Mouse (Mus musculus) ES-E14 (cell line): ENCODE measurements around the gene Plppr1.

Experiments
- CHD2 ChIP-seq: IDR thresholded peaks from 2 replicates; pipeline ENCODE4 v1.6.1; 2014; ENCODE audit warnings: mild to moderate bottlenecking, low read depth, low read length, inconsistent platforms
- HCFC1 ChIP-seq: IDR thresholded peaks from 2 replicates; pipeline ENCODE4 v1.6.1; 2012; ENCODE audit warnings: low read length, inconsistent platforms, borderline replicate concordance; ENCODE audit not compliant: insufficient read depth
- MAFK ChIP-seq: IDR thresholded peaks from 2 replicates; pipeline ENCODE4 v1.6.1; 2014; ENCODE audit warnings: mild to moderate bottlenecking, low read depth, low read length, inconsistent platforms; ENCODE audit not compliant: insufficient read depth
- ZC3H11A ChIP-seq: IDR thresholded peaks from 2 replicates; pipeline ENCODE4 v1.6.1; 2012; ENCODE audit warnings: low read depth, mild to moderate bottlenecking, inconsistent platforms, low read length, borderline replicate concordance
- ZNF384 ChIP-seq: IDR thresholded peaks from 2 replicates; pipeline ENCODE4 v1.6.1; 2012; ENCODE audit warnings: low read depth, low read length, inconsistent platforms

DNA sequence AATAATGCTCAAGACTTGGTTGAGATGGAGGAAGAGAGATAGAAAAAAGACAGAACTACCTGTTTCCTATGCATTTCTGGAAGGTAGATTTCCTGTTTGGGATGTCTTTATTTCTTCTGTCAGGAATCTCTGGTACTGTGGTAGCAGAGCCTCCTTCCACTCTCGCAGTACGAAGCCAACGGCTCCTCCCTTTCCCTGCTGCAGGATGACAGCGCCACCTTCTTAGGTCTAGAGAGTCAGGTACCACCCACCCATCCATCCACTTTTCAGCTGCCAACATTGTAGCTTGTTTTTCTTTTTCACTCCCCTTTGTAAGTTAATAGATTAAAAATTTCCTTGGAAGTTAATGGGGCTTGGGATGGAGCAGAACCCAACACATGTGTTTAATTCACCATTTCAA lies 48.8 kb downstream of the Plppr1 start:
- no peak for TF ChIP-seq MAFK
- TF ChIP-seq CHD2 = no peak
- no peak for TF ChIP-seq ZC3H11A
- TF ChIP-seq HCFC1 = no peak
- TF ChIP-seq ZNF384 = no peak
